11 mouse cellular contexts compared by ENCODE assay signal in the genomic region with DNA sequence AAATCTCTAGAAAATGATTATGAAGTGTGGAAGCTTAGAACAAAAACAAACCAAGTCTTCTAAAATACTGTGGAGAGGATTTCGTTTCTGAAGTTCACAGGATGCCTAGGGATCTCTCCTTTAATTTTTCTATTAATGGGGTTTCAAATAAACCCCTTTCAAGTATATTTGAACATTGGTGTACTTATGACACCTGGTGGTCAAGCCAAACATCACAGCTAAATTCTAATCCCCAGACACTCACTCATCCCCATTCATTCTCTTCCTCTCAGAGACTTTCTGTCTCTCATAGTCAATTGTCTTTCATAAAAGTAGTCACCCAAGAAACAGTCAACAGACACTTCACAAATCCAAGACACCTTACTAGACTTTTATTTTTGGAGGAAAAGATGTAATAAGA. TPM values are rescaled to one million over a fixed set of nuclear protein-coding genes. Genes with fewer than 3 reads are reported as not detected.
A peak's percentile ranks its signal among the peaks of the same experiment; 100 is the strongest.
DNase-seq lines count a peak whose midpoint lies in the region; ATAC-seq and TF ChIP-seq lines count a peak whose summit lies in the region.
"Had no signal": no experiment of that assay in that cellular context is flagged by ENCODE, and none has a peak within 500 bp of the region (broad histone marks: within the 10 kb centered on the region; RNA-seq: fewer than 3 reads in every experiment).

No protein-coding gene starts in this region.

- no peaks in the 10 kb centered on the region for H3K9me3 ChIP-seq in heart, embryonic 10.5 days

- H3K36me3 ChIP-seq in heart, embryonic 10.5 days, result no peaks in the 10 kb centered on the region

- no peaks in the 10 kb centered on the region for H3K4me1 ChIP-seq in heart, embryonic 10.5 days

- H3K4me3 ChIP-seq in heart, embryonic 10.5 days, result no peak overlapping the region

- no peak overlapping the region for H3K27ac ChIP-seq in heart, embryonic 10.5 days

- peak; percentile 31 for DNase-seq in heart, adult 8-10 months (ENCODE audit: low spot score)
- DNase-seq in heart, embryonic 10.5 days (ENCODE audit: low spot score), result no peak
- DNase-seq in lung, postnatal 10 days, result peak; percentile 36
- no peak for DNase-seq in lung, postnatal 4 days
- DNase-seq in Patski (ENCODE audit: low read depth, low spot score), result no peak
- DNase-seq in retina, embryonic 14.5 days (ENCODE audit: low spot score), result peak; percentile 63
- DNase-seq in left cerebral cortex, adult 18-20 months (ENCODE audit: low spot score in 2 of 2), result no peak
- DNase-seq in cerebellum, adult 8-10 months, result no peak
- DNase-seq: adrenal gland, postnatal 25 days; gastrocnemius, postnatal 10 days had no signal

- H3K27me3 ChIP-seq in heart, embryonic 10.5 days (ENCODE audit: insufficient read depth, poor library complexity, severe bottlenecking), result no peaks in the 10 kb centered on the region
- peaks cover 61% of the 10 kb centered on the region for H3K27me3 ChIP-seq in Patski

- CTCF ChIA-PET in Patski (lab: Charles Lee), result no interaction called here

- 24% methylated on average over 1 of the region's 1 CpGs for WGBS in heart, embryonic 10.5 days

- peak; percentile 28 for TF ChIP-seq CTCF in Patski (IDR thresholded peaks at IDR 0.05)

- in situ Hi-C loops in Patski (cut with MboI; ENCODE audit: low pct_unique_long_range_greater_than_20kb), result loop anchor here (25.0 kb wide), 1 partner anchor 381 kb away; no protein-coding TSS in a partner anchor

- no peak for ATAC-seq in Patski

- POLR2A ChIA-PET in Patski (lab: Charles Lee), result no interaction called here

RNA-seq across cellular contexts. Expression of a gene that starts 19.6 kb away (rescaled TPM):
- total RNA-seq in heart, adult 8-10 months (2022), result 1 to 10 TPM in 1 of 4 experiments, under 1 TPM in 3; 0.41 to 1.0 (median 0.89) TPM
- 0.53 and 0.65 TPM in 2 replicates for polyA plus RNA-seq in heart, embryonic 10.5 days (2016; fragmentation: Nextera tagmentation; extraction: Ambion mirVana)
- not detected for polyA plus RNA-seq in Patski (2021)
- under 1 TPM; 0.28 to 0.30 TPM for total RNA-seq in left cerebral cortex, adult 18-20 months (2021)
- polyA plus RNA-seq: testis, adult 2 months had no signal

Comparison
In these comparisons a context has a peak if more than half of its experiments do, and no peak if none do; other contexts are left out.
1. DNase-seq: peak in heart, adult 8-10 months (single experiment), lung, postnatal 10 days (single experiment) and retina, embryonic 14.5 days (single experiment); none in heart, embryonic 10.5 days (single experiment), lung, postnatal 4 days (0 of 2), Patski (single experiment), left cerebral cortex, adult 18-20 months (0 of 2) and cerebellum, adult 8-10 months (single experiment).